8 mouse cellular contexts compared by ENCODE assay signal in the genomic region with DNA sequence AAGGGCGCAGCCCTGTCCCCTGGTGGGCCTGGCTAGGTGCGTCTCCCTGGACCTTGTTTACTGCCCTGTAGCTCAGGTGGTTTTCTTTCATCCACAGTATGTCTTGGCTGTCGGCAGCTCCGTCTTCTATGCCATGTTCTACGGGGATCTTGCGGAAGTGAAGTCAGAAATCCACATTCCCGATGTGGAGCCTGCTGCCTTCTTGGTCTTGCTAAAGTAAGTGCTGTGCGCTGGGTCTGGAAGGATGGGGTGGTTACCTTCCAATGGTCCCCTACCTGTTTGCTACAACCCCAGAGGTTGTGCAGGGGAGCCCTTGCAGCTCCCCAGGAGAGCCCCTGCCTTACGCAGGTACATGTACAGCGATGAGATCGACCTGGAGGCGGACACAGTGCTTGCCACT. TPM values are rescaled to one million over a fixed set of nuclear protein-coding genes. Genes with fewer than 3 reads are reported as not detected.
A peak's percentile ranks its signal among the peaks of the same experiment; 100 is the strongest.
DNase-seq lines count a peak whose midpoint lies in the region; ATAC-seq and TF ChIP-seq lines count a peak whose summit lies in the region.

No protein-coding gene starts in this region.

- H3K27ac ChIP-seq in left cerebral cortex, adult 2 months, result peak overlapping the region; percentile 98
- H3K27ac ChIP-seq in cortical plate, adult 2 months (ENCODE audit: insufficient read depth, low read length), result peak overlapping the region; percentile 99
- peak overlapping the region; percentile 94 for H3K27ac ChIP-seq in hindbrain, embryonic 14.5 days
- peak overlapping the region; percentile 96 for H3K27ac ChIP-seq in midbrain, postnatal 0 days (ENCODE audit: low read depth, low read length)

- ATAC-seq in hindbrain, embryonic 14.5 days (ENCODE audit: low FRiP score), result no peak
- no peak for ATAC-seq in midbrain, postnatal 0 days (ENCODE audit: low FRiP score)

- no peak for DNase-seq in left cerebral cortex, adult 2 months (ENCODE audit: extremely low spot score in 1 of 2, low spot score in 2 of 2)
- no peak for DNase-seq in left cerebral cortex, adult 11 months (ENCODE audit: low spot score)
- no peak for DNase-seq in hindbrain, embryonic 14.5 days (ENCODE audit: low spot score)
- DNase-seq in midbrain, postnatal 0 days (ENCODE audit: low spot score), result no peak
- no peak for DNase-seq in layer of hippocampus, adult 18-20 months (ENCODE audit: low spot score in 2 of 2)
- DNase-seq in spleen, postnatal 4 days (ENCODE audit: low spot score in 2 of 2), result no peak
- no peak for DNase-seq in left cerebral cortex, postnatal 10 days (ENCODE audit: extremely low spot score in 1 of 2, low spot score in 2 of 2)

- no peak for TF ChIP-seq CTCF in left cerebral cortex, adult 2 months (IDR thresholded peaks at IDR 0.05)
- TF ChIP-seq CTCF in cortical plate, adult 2 months (IDR thresholded peaks at IDR 0.05; ENCODE audit: extremely low read depth, insufficient read depth, low read length), result no peak
- peak; percentile 16; the same call in 1 of the 2 replicates for TF ChIP-seq CTCF in midbrain, postnatal 0 days (IDR thresholded peaks at IDR 0.05)

- intact Hi-C loops in left cerebral cortex, adult 2 months (cut with DNase I), result loop anchor here (2.0 kb wide), 1 partner anchor 24 kb away; a partner anchor contains a TSS
- intact Hi-C loops in left cerebral cortex, postnatal 10 days (cut with DNase I), result no loop called here

- peaks cover 68% of the 10 kb centered on the region for H3K36me3 ChIP-seq in hindbrain, embryonic 14.5 days (replicated peaks; ENCODE audit: control insufficient read depth, insufficient read depth)
- peaks cover 51% of the 10 kb centered on the region for H3K36me3 ChIP-seq in midbrain, postnatal 0 days (ENCODE audit: insufficient read depth, low read length)

- H3K27me3 ChIP-seq in hindbrain, embryonic 14.5 days (ENCODE audit: control insufficient read depth, insufficient read depth, low read length), result no peaks in the 10 kb centered on the region
- H3K27me3 ChIP-seq in midbrain, postnatal 0 days (ENCODE audit: insufficient read depth, low read length), result no peaks in the 10 kb centered on the region

- H3K9me3 ChIP-seq in hindbrain, embryonic 14.5 days (ENCODE audit: control insufficient read depth, low read length), result no peaks in the 10 kb centered on the region
- H3K9me3 ChIP-seq in midbrain, postnatal 0 days (ENCODE audit: low read length), result no peaks in the 10 kb centered on the region

- H3K4me1 ChIP-seq in cortical plate, adult 2 months (ENCODE audit: control insufficient read depth, insufficient read depth, low read length), result no peaks in the 10 kb centered on the region; the same call in 1 of the 2 replicates
- H3K4me1 ChIP-seq in hindbrain, embryonic 14.5 days (replicated peaks; ENCODE audit: control insufficient read depth, insufficient read depth, low read length), result peaks cover 17% of the 10 kb centered on the region
- H3K4me1 ChIP-seq in midbrain, postnatal 0 days (ENCODE audit: insufficient read depth, low read length), result no peaks in the 10 kb centered on the region

- H3K4me2 ChIP-seq in hindbrain, embryonic 14.5 days (replicated peaks), result peak overlapping the region; percentile 83
- H3K4me2 ChIP-seq in midbrain, postnatal 0 days (ENCODE audit: low read depth, low read length, poor library complexity, severe bottlenecking), result peak overlapping the region; percentile 89

- peak overlapping the region; percentile 82 for H3K9ac ChIP-seq in hindbrain, embryonic 14.5 days
- peak overlapping the region; percentile 92 for H3K9ac ChIP-seq in midbrain, postnatal 0 days (replicated peaks; ENCODE audit: low read length, poor library complexity, severe bottlenecking)

- TF ChIP-seq POLR2A in cortical plate, adult 2 months (IDR thresholded peaks at IDR 0.05; ENCODE audit: extremely low read depth, insufficient read depth, low read length), result no peak

- peak overlapping the region; percentile 77 for H3K4me3 ChIP-seq in left cerebral cortex, adult 2 months
- H3K4me3 ChIP-seq in cortical plate, adult 2 months (ENCODE audit: insufficient read depth, low read length), result peak overlapping the region; percentile 57
- peak overlapping the region; percentile 73 for H3K4me3 ChIP-seq in hindbrain, embryonic 14.5 days (replicated peaks; ENCODE audit: low read length)
- peak overlapping the region; percentile 73 for H3K4me3 ChIP-seq in midbrain, postnatal 0 days (ENCODE audit: low read depth, low read length)

- WGBS in hindbrain, embryonic 14.5 days, result 41% methylated on average over 12 of the region's 12 CpGs
- 40% methylated on average over 12 of the region's 12 CpGs for WGBS in midbrain, postnatal 0 days

RNA-seq across cellular contexts. Expression of a gene that starts 0.9 kb away (rescaled TPM):
- 10 to 100 TPM; 60.2 to 64.5 TPM for total RNA-seq in left cerebral cortex, adult 2 months (2021)
- 78.2 and 80.2 TPM in 2 replicates for polyA plus RNA-seq in cortical plate, adult 2 months (2012; rRNA removed)
- polyA plus RNA-seq in hindbrain, embryonic 14.5 days (2014; fragmentation: Nextera tagmentation; extraction: Ambion mirVana), result 52.2 and 52.8 TPM in 2 replicates
- 79.0 and 81.6 TPM in 2 replicates for total RNA-seq in midbrain, postnatal 0 days (2014; rRNA removed)
- polyA plus RNA-seq in midbrain, postnatal 0 days (2015; fragmentation: Nextera tagmentation; extraction: Ambion mirVana), result 58.4 and 61.9 TPM in 2 replicates
- 10 to 100 TPM; 56.3 to 62.2 TPM for total RNA-seq in layer of hippocampus, adult 18-20 months (2021)
- 10 to 100 TPM; 61.0 to 61.9 TPM for total RNA-seq in left cerebral cortex, postnatal 10 days (2021)

RNA-seq across cellular contexts. Expression of a gene that starts 23.3 kb away (rescaled TPM):
- 10 to 100 TPM; 45.6 to 46.6 TPM for total RNA-seq in left cerebral cortex, adult 2 months (2021)
- 38.8 and 39.6 TPM in 2 replicates for polyA plus RNA-seq in cortical plate, adult 2 months (2012; rRNA removed)
- polyA plus RNA-seq in hindbrain, embryonic 14.5 days (2014; fragmentation: Nextera tagmentation; extraction: Ambion mirVana), result 41.4 and 46.3 TPM in 2 replicates
- 42.1 and 51.3 TPM in 2 replicates for total RNA-seq in midbrain, postnatal 0 days (2014; rRNA removed)
- 34.9 and 39.0 TPM in 2 replicates for polyA plus RNA-seq in midbrain, postnatal 0 days (2015; fragmentation: Nextera tagmentation; extraction: Ambion mirVana)
- total RNA-seq in layer of hippocampus, adult 18-20 months (2021), result 10 to 100 TPM; 48.3 to 55.2 TPM
- total RNA-seq in left cerebral cortex, postnatal 10 days (2021), result 10 to 100 TPM; 53.8 to 54.2 TPM

RNA-seq across cellular contexts. Expression of a gene that starts 35.2 kb away (rescaled TPM):
- 10 to 100 TPM; 10.1 to 13.7 TPM for total RNA-seq in left cerebral cortex, adult 2 months (2021)
- 18.2 and 18.9 TPM in 2 replicates for polyA plus RNA-seq in cortical plate, adult 2 months (2012; rRNA removed)
- polyA plus RNA-seq in hindbrain, embryonic 14.5 days (2014; fragmentation: Nextera tagmentation; extraction: Ambion mirVana), result 60.9 and 70.1 TPM in 2 replicates
- 23.6 and 25.8 TPM in 2 replicates for total RNA-seq in midbrain, postnatal 0 days (2014; rRNA removed)
- polyA plus RNA-seq in midbrain, postnatal 0 days (2015; fragmentation: Nextera tagmentation; extraction: Ambion mirVana), result 41.8 and 48.0 TPM in 2 replicates
- total RNA-seq in layer of hippocampus, adult 18-20 months (2021), result 10 to 100 TPM; 12.8 to 14.6 TPM
- 10 to 100 TPM; 11.8 to 13.2 TPM for total RNA-seq in left cerebral cortex, postnatal 10 days (2021)

RNA-seq across cellular contexts. Expression of a gene that starts 37.2 kb away (rescaled TPM):
- total RNA-seq in left cerebral cortex, adult 2 months (2021), result 10 to 100 TPM; 62.8 to 68.0 TPM
- polyA plus RNA-seq in cortical plate, adult 2 months (2012; rRNA removed), result 76.3 and 90.3 TPM in 2 replicates
- polyA plus RNA-seq in hindbrain, embryonic 14.5 days (2014; fragmentation: Nextera tagmentation; extraction: Ambion mirVana), result 26.8 and 27.9 TPM in 2 replicates
- total RNA-seq in midbrain, postnatal 0 days (2014; rRNA removed), result 133 and 162 TPM in 2 replicates
- polyA plus RNA-seq in midbrain, postnatal 0 days (2015; fragmentation: Nextera tagmentation; extraction: Ambion mirVana), result 22.4 and 25.8 TPM in 2 replicates
- total RNA-seq in layer of hippocampus, adult 18-20 months (2021), result 10 to 100 TPM; 88.3 to 90.3 TPM
- total RNA-seq in left cerebral cortex, postnatal 10 days (2021), result 100 to 1,000 TPM; 126 to 128 TPM

RNA-seq across cellular contexts. Expression of a gene that starts 47.6 kb away (rescaled TPM):
- 10 to 100 TPM; 57.9 to 62.2 TPM for total RNA-seq in left cerebral cortex, adult 2 months (2021)
- polyA plus RNA-seq in cortical plate, adult 2 months (2012; rRNA removed), result 42.1 and 51.5 TPM in 2 replicates
- polyA plus RNA-seq in hindbrain, embryonic 14.5 days (2014; fragmentation: Nextera tagmentation; extraction: Ambion mirVana), result 12.5 and 16.1 TPM in 2 replicates
- total RNA-seq in midbrain, postnatal 0 days (2014; rRNA removed), result 88.4 and 94.6 TPM in 2 replicates
- 9.4 and 12.1 TPM in 2 replicates for polyA plus RNA-seq in midbrain, postnatal 0 days (2015; fragmentation: Nextera tagmentation; extraction: Ambion mirVana)
- total RNA-seq in layer of hippocampus, adult 18-20 months (2021), result 10 to 100 TPM; 42.6 to 44.2 TPM
- total RNA-seq in left cerebral cortex, postnatal 10 days (2021), result 10 to 100 TPM; 60.0 to 60.9 TPM
